Mouse (Mus musculus) spleen, embryonic (tissue): ENCODE measurements at regions not wholly inside any gene's neighbourhood (a gene's known extent, or its start where the extent isn't known, plus 50 kb on each side); places are given as distances from the start of the nearest gene placed in this dataset.

Source experiments
- CTCF ChIA-PET: fragments of 350-600 bp; sonication (Branson Sonifier 250); formaldehyde crosslinking; loops from one replicate; lab custom pipeline; 2022; lab: Charles Lee

DNA sequence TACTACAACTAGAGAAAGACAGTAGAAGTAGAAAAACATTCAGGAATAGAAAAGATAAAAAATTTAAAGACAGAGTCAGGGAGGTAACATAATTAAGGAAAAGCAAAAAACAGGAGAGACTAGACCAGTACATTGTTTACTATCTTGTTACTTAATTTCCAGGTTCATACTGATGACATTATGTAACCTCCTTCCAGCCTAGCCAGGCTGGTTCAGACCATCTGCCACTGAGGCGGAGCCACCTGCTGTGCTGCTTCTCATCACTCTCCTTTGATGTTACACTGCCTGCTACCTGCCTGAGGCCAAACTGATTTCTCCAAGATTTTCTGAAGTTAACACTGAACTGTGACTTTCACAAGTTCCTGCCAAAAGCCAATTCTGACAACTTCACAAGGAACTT, 64.2 kb upstream of the Vmn2r2 start:
- CTCF ChIA-PET = no interaction called here

GRCm38 (mm10) chr3:64202836-64203235, 61.1 kb upstream of the Vmn2r2 start:
- CTCF ChIA-PET = interaction anchor here (0.7 kb wide), 1 partner anchor 50 kb away, joined by 3 read pairs; no protein-coding TSS in a partner anchor

GRCm38 (mm10) chr3:64192352-64192751, 50.6 kb upstream of the Vmn2r2 start:
- CTCF ChIA-PET = no interaction called here
